Mouse (Mus musculus) CH12.LX (cell line): ENCODE measurements around the gene Rer1.

Source experiments
- CTCF ChIP-seq, 2 experiments: IDR thresholded peaks in 1 of 2; conservative IDR thresholded peaks in 1 of 2; 2 replicates each; pipeline ENCODE4 v1.5.1; 2011 to 2012; ENCODE audit warnings: low read depth in 2 of 2, low read length in 2 of 2, improper control_type of control experiment in 1 of 2, inconsistent platforms in 1 of 2, mild to moderate bottlenecking in 1 of 2, moderate library complexity in 1 of 2
- HCFC1 ChIP-seq: IDR thresholded peaks from 2 replicates; pipeline ENCODE4 v1.6.1; 2012; ENCODE audit warnings: low read depth, mild to moderate bottlenecking, inconsistent platforms, low read length, improper control_type of control experiment
- POLR2A ChIP-seq: IDR thresholded peaks from 2 replicates; pipeline ENCODE4 v1.6.1; 2011; ENCODE audit warnings: low read depth, mild to moderate bottlenecking, improper control_type of control experiment, low read length
- RAD21 ChIP-seq: IDR thresholded peaks from 2 replicates; pipeline ENCODE4 v1.6.1; 2011; ENCODE audit warnings: low read depth, mild to moderate bottlenecking, low read length, improper control_type of control experiment, moderate library complexity
- SMC3 ChIP-seq: IDR thresholded peaks from 2 replicates; pipeline ENCODE4 v1.6.1; 2011; ENCODE audit warnings: low read depth, low read length, improper control_type of control experiment
- ZC3H11A ChIP-seq: IDR thresholded peaks from 2 replicates; pipeline ENCODE4 v1.6.1; 2012; ENCODE audit warnings: low read depth, mild to moderate bottlenecking, inconsistent platforms, low read length, improper control_type of control experiment

- TF ChIP-seq ZC3H11A (no peak), CTCF (conservative IDR thresholded peaks at IDR 0.05 in 1 of 2, IDR thresholded peaks at IDR 0.05 in 1 of 2; ENCODE audit: low read depth in 2 of 2, low read length in 2 of 2) (no peak), HCFC1 (no peak), RAD21 (no peak), SMC3 (no peak), POLR2A (no peak)
These were observed 27.7 kb upstream of the Rer1 start for GRCm38 (mm10) chr4:155113766-155114410.
